Mouse (Mus musculus) heart, adult 2 months (tissue): ENCODE measurements at regions not wholly inside any gene's neighbourhood (a gene's known extent, or its start where the extent isn't known, plus 50 kb on each side); places are given as distances from the start of the nearest gene placed in this dataset.

Source experiments
- DNase-seq, 2 experiments: peaks; one replicate each; pipeline ENCODE4 v3.0.0; 2021
- H3K27ac ChIP-seq: fragments of 200-600 bp; 2 replicates; pipeline ENCODE4 v1.8.1; 2022
- H3K27me3 ChIP-seq: fragments of 200-500 bp; 2 replicates; pipeline ENCODE4 v1.6.1; 2012; ENCODE audit warnings: mild to moderate bottlenecking, low read length, inconsistent platforms, mixed read lengths; ENCODE audit not compliant: control insufficient read depth, insufficient read depth
- H3K36me3 ChIP-seq: fragments of 200-500 bp; 2 replicates; pipeline ENCODE4 v1.6.1; 2012; ENCODE audit warnings: low read length, inconsistent platforms; ENCODE audit not compliant: control insufficient read depth, insufficient read depth
- H3K4me1 ChIP-seq: fragments of 200-500 bp; 2 replicates; pipeline ENCODE4 v1.6.1; 2011; ENCODE audit warnings: low read length; ENCODE audit not compliant: control insufficient read depth, insufficient read depth
- H3K4me3 ChIP-seq: fragments of 200-600 bp; 2 replicates; pipeline ENCODE4 v1.8.1; 2022
- H3K79me2 ChIP-seq: fragments of 200-500 bp; replicated peaks from 2 replicates; pipeline ENCODE4 v1.6.1; 2012; ENCODE audit warnings: mild to moderate bottlenecking, inconsistent platforms, low read length, moderate library complexity, mixed read lengths; ENCODE audit not compliant: control insufficient read depth, insufficient read depth
- H3K9ac ChIP-seq: fragments of 200-500 bp; 2 replicates; pipeline ENCODE4 v1.6.1; 2012; ENCODE audit warnings: low read depth, mild to moderate bottlenecking, control low read depth, inconsistent platforms, low read length, mixed read lengths
- CTCF ChIP-seq: fragments of 200-600 bp; IDR thresholded peaks from 2 replicates; pipeline ENCODE4 v1.8.1; 2022; ENCODE audit warnings: antibody characterized with exemption, mild to moderate bottlenecking, moderate library complexity
- EP300 ChIP-seq: fragments of 200-500 bp; IDR thresholded peaks from 2 replicates; pipeline ENCODE4 v1.6.1; 2011; ENCODE audit warnings: low read depth, low read length, control low read depth; ENCODE audit not compliant: insufficient read depth
- POLR2A ChIP-seq: fragments of 200-500 bp; IDR thresholded peaks from 2 replicates; pipeline ENCODE4 v1.6.1; 2011; ENCODE audit warnings: mild to moderate bottlenecking, low read depth, low read length, control low read depth; ENCODE audit not compliant: insufficient read depth
- WGBS: fragments of 180-500 bp; shearing (Covaris S2); methylation state at CpG from one replicate; pipeline ENCODE4 v1.1.7; 2018; 5-methylcytosine and 5-hydroxymethylcytosine counted together
- intact Hi-C: fragments of 180-260 bp; cut with DNase I; formaldehyde crosslinking; loops from one replicate; pipeline ENCODE4 v1.15.1; 2025

- DNase-seq = no peak
- intact Hi-C loops = no loop called here
- 85% methylated on average over 4 of the region's 4 CpGs for WGBS
Observed at GRCm38 (mm10) chr16:5713476-5713875, 171.7 kb upstream of the Rbfox1 start.

GRCm38 (mm10) chr16:5709831-5710230 lies 175.3 kb upstream of the Rbfox1 start:
- no peaks in the 10 kb centered on the region for H3K4me1 ChIP-seq
- no peaks in the 10 kb centered on the region for H3K27me3 ChIP-seq
- H3K4me3 ChIP-seq = no peak overlapping the region
- TF ChIP-seq EP300 = no peak
- no peak for TF ChIP-seq CTCF
- TF ChIP-seq POLR2A = no peak
- no peak overlapping the region for H3K9ac ChIP-seq
- H3K36me3 ChIP-seq = no peaks in the 10 kb centered on the region
- 82% methylated on average over 5 of the region's 5 CpGs for WGBS
- no peak overlapping the region for H3K27ac ChIP-seq
- intact Hi-C loops = no loop called here
- DNase-seq = no peak
- no peaks in the 10 kb centered on the region for H3K79me2 ChIP-seq

More at GRCm38 (mm10) chr16:5713476-5713875, 171.7 kb upstream of the Rbfox1 start:
- TF ChIP-seq POLR2A = no peak
- TF ChIP-seq EP300 = no peak
- TF ChIP-seq CTCF = no peak
- Histone ChIP-seq H3K27me3 (no peaks in the 10 kb centered on the region), H3K36me3 (no peaks in the 10 kb centered on the region), H3K4me1 (no peaks in the 10 kb centered on the region), H3K4me3 (no peak overlapping the region), H3K79me2 (no peaks in the 10 kb centered on the region), H3K27ac (no peak overlapping the region), H3K9ac (no peak overlapping the region)

- Histone ChIP-seq H3K27me3 (no peaks in the 10 kb centered on the region), H3K4me1 (no peaks in the 10 kb centered on the region), H3K27ac (no peak overlapping the region), H3K4me3 (no peak overlapping the region), H3K36me3 (no peaks in the 10 kb centered on the region), H3K79me2 (no peaks in the 10 kb centered on the region), H3K9ac (no peak overlapping the region)
- WGBS = 40% methylated on average over 9 of the region's 9 CpGs
- intact Hi-C loops = no loop called here
- TF ChIP-seq POLR2A = no peak
- TF ChIP-seq EP300 = no peak
- TF ChIP-seq CTCF = no peak
- peak in 1 of 2 experiments; percentile 3 for DNase-seq
Observed at GRCm38 (mm10) chr16:5700731-5701255, 184.4 kb upstream of the Rbfox1 start.

- Histone ChIP-seq H3K9ac (no peak overlapping the region), H3K36me3 (no peaks in the 10 kb centered on the region), H3K27me3 (no peaks in the 10 kb centered on the region), H3K4me3 (no peak overlapping the region), H3K27ac (no peak overlapping the region), H3K79me2 (no peaks in the 10 kb centered on the region), H3K4me1 (no peaks in the 10 kb centered on the region)
- WGBS = 91% methylated on average over 3 of the region's 3 CpGs
- no peak for TF ChIP-seq EP300
- TF ChIP-seq CTCF = no peak
- no peak for TF ChIP-seq POLR2A
- DNase-seq = no peak
- intact Hi-C loops = no loop called here
Observed at GRCm38 (mm10) chr16:5688322-5688721, 196.8 kb upstream of the Rbfox1 start.

GRCm38 (mm10) chr16:5673372-5673960 lies 211.7 kb upstream of the Rbfox1 start:
- Histone ChIP-seq H3K79me2 (no peaks in the 10 kb centered on the region), H3K36me3 (no peaks in the 10 kb centered on the region), H3K4me1 (no peaks in the 10 kb centered on the region), H3K4me3 (no peak overlapping the region), H3K27me3 (no peaks in the 10 kb centered on the region), H3K9ac (no peak overlapping the region), H3K27ac (no peak overlapping the region)
- peak in 1 of 2 experiments; percentile 3 for DNase-seq
- intact Hi-C loops = no loop called here
- WGBS = 50% methylated on average over 6 of the region's 6 CpGs
- TF ChIP-seq POLR2A = no peak
- no peak for TF ChIP-seq EP300
- no peak for TF ChIP-seq CTCF

GRCm38 (mm10) chr16:5672871-5673270 lies 212.3 kb upstream of the Rbfox1 start:
- Histone ChIP-seq H3K27me3 (no peaks in the 10 kb centered on the region), H3K79me2 (no peaks in the 10 kb centered on the region), H3K27ac (no peak overlapping the region), H3K36me3 (no peaks in the 10 kb centered on the region), H3K4me1 (no peaks in the 10 kb centered on the region), H3K4me3 (no peak overlapping the region), H3K9ac (no peak overlapping the region)
- no peak for TF ChIP-seq POLR2A
- no peak for TF ChIP-seq EP300
- TF ChIP-seq CTCF = no peak
- peak in 1 of 2 experiments; percentile 7 for DNase-seq
- intact Hi-C loops = no loop called here
- WGBS = 50% methylated on average over 4 of the region's 4 CpGs
